Comparison of ENCODE assay signal across 11 mouse cellular contexts in genomic region chr3:121330244-121330646, GRCm38 (mm10). TPM values are rescaled to one million over a fixed set of nuclear protein-coding genes. Genes with fewer than 3 reads are reported as not detected.
DNase-seq lines count a peak whose midpoint lies in the region; ATAC-seq lines count a peak whose summit lies in the region.
"Had no signal": no experiment of that assay in that cellular context is flagged by ENCODE, and none has a peak within 500 bp of the region (broad histone marks: within the 10 kb centered on the region; RNA-seq: fewer than 3 reads in every experiment).

No protein-coding gene starts in this region.

- H3K36me3 ChIP-seq in midbrain, embryonic 16.5 days (ENCODE audit: control insufficient read depth, insufficient read depth, low read length) = no peaks in the 10 kb centered on the region
- no peaks in the 10 kb centered on the region for H3K36me3 ChIP-seq in hindbrain, embryonic 13.5 days

- H3K4me1 ChIP-seq in midbrain, embryonic 16.5 days (ENCODE audit: control insufficient read depth, insufficient read depth, low read length) = no peaks in the 10 kb centered on the region
- H3K4me1 ChIP-seq in hindbrain, embryonic 13.5 days (replicated peaks) = 0 out of 2 replicates have a peak, but pooled peaks cover 2% of the 10 kb centered on the region

- no peak overlapping the region for H3K4me2 ChIP-seq in midbrain, embryonic 16.5 days (ENCODE audit: low read length)
- no peak overlapping the region for H3K4me2 ChIP-seq in hindbrain, embryonic 13.5 days
- H3K4me2 ChIP-seq: kidney, embryonic 15.5 days had no signal

- no peak overlapping the region for H3K9ac ChIP-seq in midbrain, embryonic 16.5 days (ENCODE audit: low read depth, low read length)
- no peak overlapping the region for H3K9ac ChIP-seq in hindbrain, embryonic 13.5 days
- H3K9ac ChIP-seq: kidney, embryonic 15.5 days had no signal

- intact Hi-C loops in heart, postnatal 36 days (cut with DNase I) = no loop called here

- peak; percentile 12 for DNase-seq in heart, adult 8-10 months (ENCODE audit: low spot score)
- DNase-seq in heart, postnatal 36 days = no peak
- DNase-seq in B cell, adult 2 months = peak; percentile 67
- peak; percentile 51 for DNase-seq in brain, adult 2 months (ENCODE audit: low read depth, low spot score)
- no peak for DNase-seq in adrenal gland, adult 18-20 months (ENCODE audit: low spot score in 2 of 2)
- DNase-seq: cerebellum, adult 2 months had no signal

- peak; percentile 75 for ATAC-seq in megakaryocyte progenitor cell, adult 5-6 weeks (replicated peaks; ENCODE audit: poor library complexity)
- ATAC-seq in midbrain, embryonic 16.5 days = no peak
- ATAC-seq in hindbrain, embryonic 13.5 days (ENCODE audit: low FRiP score) = no peak

- WGBS in midbrain, embryonic 16.5 days = 58% methylated on average over 7 of the region's 7 CpGs
- 76% methylated on average over 7 of the region's 7 CpGs for WGBS in hindbrain, embryonic 13.5 days

- no peak overlapping the region for H3K4me3 ChIP-seq in midbrain, embryonic 16.5 days (ENCODE audit: low read depth, low read length)
- H3K4me3 ChIP-seq in hindbrain, embryonic 13.5 days = no peak overlapping the region
- H3K4me3 ChIP-seq: kidney, embryonic 15.5 days; megakaryocyte, embryonic 14.5 days had no signal

- no peaks in the 10 kb centered on the region for H3K27me3 ChIP-seq in midbrain, embryonic 16.5 days (ENCODE audit: control insufficient read depth, insufficient read depth, low read depth, low read length)
- no peaks in the 10 kb centered on the region for H3K27me3 ChIP-seq in hindbrain, embryonic 13.5 days
- H3K27me3 ChIP-seq: kidney, embryonic 15.5 days; megakaryocyte, embryonic 14.5 days had no signal

- no peaks in the 10 kb centered on the region for H3K9me3 ChIP-seq in midbrain, embryonic 16.5 days (replicated peaks; ENCODE audit: control insufficient read depth, low read length, poor library complexity, severe bottlenecking)
- no peaks in the 10 kb centered on the region for H3K9me3 ChIP-seq in hindbrain, embryonic 13.5 days
- H3K9me3 ChIP-seq: kidney, embryonic 15.5 days; megakaryocyte, embryonic 14.5 days had no signal

- no peak overlapping the region for H3K27ac ChIP-seq in midbrain, embryonic 16.5 days (ENCODE audit: low read length)
- no peak overlapping the region for H3K27ac ChIP-seq in hindbrain, embryonic 13.5 days
- H3K27ac ChIP-seq: kidney, embryonic 15.5 days had no signal

RNA-seq across cellular contexts. Expression of gene Alg14, which starts 38.7 kb away (rescaled TPM):
- total RNA-seq in heart, adult 8-10 months (2022) = 10 to 100 TPM in 2 of 4 experiments, 1 to 10 TPM in 2; 7.5 to 12.4 (median 10.9) TPM
- 10 to 100 TPM; 11.9 to 13.4 TPM for total RNA-seq in heart, postnatal 36 days (2021)
- 16.0 and 24.2 TPM in 2 replicates for total RNA-seq in megakaryocyte progenitor cell, adult 5-6 weeks (2015)
- total RNA-seq in megakaryocyte progenitor cell, adult 5-6 weeks (2017) = 12.2 and 16.5 TPM in 2 replicates
- 36.9 and 39.2 TPM in 2 replicates for polyA plus RNA-seq in midbrain, embryonic 16.5 days (2015; fragmentation: Nextera tagmentation; extraction: Ambion mirVana)
- polyA plus RNA-seq in hindbrain, embryonic 13.5 days (2015; fragmentation: Nextera tagmentation; extraction: Ambion mirVana) = 34.1 and 39.7 TPM in 2 replicates
- 10 to 100 TPM; 31.8 to 32.1 TPM for total RNA-seq in adrenal gland, adult 18-20 months (2021)

RNA-seq across cellular contexts. Expression of gene Tmem56, which starts 47.3 kb away (rescaled TPM):
- 1 to 10 TPM; 1.2 to 2.7 (median 2.0) TPM for total RNA-seq in heart, adult 8-10 months (2022)
- 1 to 10 TPM in 1 of 2 experiments, under 1 TPM in 1; 0.92 to 1.4 TPM for total RNA-seq in heart, postnatal 36 days (2021)
- total RNA-seq in megakaryocyte progenitor cell, adult 5-6 weeks (2015) = 5.7 and 8.2 TPM in 2 replicates
- total RNA-seq in megakaryocyte progenitor cell, adult 5-6 weeks (2017) = 4.6 and 5.0 TPM in 2 replicates
- polyA plus RNA-seq in midbrain, embryonic 16.5 days (2015; fragmentation: Nextera tagmentation; extraction: Ambion mirVana) = 3.4 and 3.8 TPM in 2 replicates
- 1.3 and 1.5 TPM in 2 replicates for polyA plus RNA-seq in hindbrain, embryonic 13.5 days (2015; fragmentation: Nextera tagmentation; extraction: Ambion mirVana)
- 10 to 100 TPM; 41.4 to 46.5 TPM for total RNA-seq in adrenal gland, adult 18-20 months (2021)

Comparison
In these comparisons a context has a peak if more than half of its experiments do, and no peak if none do; other contexts are left out.
1. DNase-seq: peak in heart, adult 8-10 months (single experiment), B cell, adult 2 months (2 of 2) and brain, adult 2 months (single experiment); none in heart, postnatal 36 days (0 of 2) and adrenal gland, adult 18-20 months (0 of 2).
2. RNA of gene Tmem56, which starts 47.3 kb away (total RNA-seq): 41.4 to 46.5 TPM in adrenal gland, adult 18-20 months; 4.6 to 8.2 TPM in megakaryocyte progenitor cell, adult 5-6 weeks, 1.2 to 2.7 TPM in heart, adult 8-10 months and 0.92 to 1.4 TPM in heart, postnatal 36 days; every median in the first group is over 4 times any median in the second.